Mouse (Mus musculus) lung, postnatal 0 days (tissue): ENCODE data around the gene Snai1.

Source experiments
- CTCF ChIP-seq: IDR thresholded peaks from 2 replicates; pipeline ENCODE4 v1.5.1; 2016; ENCODE audit warnings: antibody characterized with exemption, mild to moderate bottlenecking
- EP300 ChIP-seq: IDR thresholded peaks from 2 replicates; pipeline ENCODE4 v1.6.1; 2016; ENCODE audit warnings: antibody characterized with exemption, mild to moderate bottlenecking, control low read depth

DNA sequence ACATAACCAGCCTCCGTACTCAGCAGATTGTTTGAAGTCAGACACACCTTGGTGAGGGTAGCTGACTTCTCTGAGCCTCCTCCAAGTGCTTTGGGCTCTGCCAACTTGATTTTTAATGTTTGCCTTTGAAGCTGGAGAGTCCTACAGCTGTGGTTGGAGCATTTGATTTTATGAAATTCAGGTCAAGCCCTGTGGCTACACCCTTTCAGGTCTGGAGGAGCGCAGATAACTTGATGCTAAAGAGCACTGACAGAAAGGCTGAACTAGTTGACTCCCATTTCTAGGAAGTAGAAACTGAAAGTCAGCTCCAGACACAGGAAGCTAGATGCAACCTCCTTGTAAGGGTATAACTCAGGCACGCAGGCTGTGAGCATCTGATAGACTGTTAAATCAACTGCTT, 32.9 kb upstream of the Snai1 start:
- TF ChIP-seq EP300 (peak; percentile 50; the same call in 1 of the 2 replicates), CTCF (no peak)
